Mouse (Mus musculus): ENCODE measurements around the gene Rfc2. TPM values are rescaled to one million over a fixed set of nuclear protein-coding genes. Genes with fewer than 3 reads are reported as not detected.

Rfc2 gene
- 10 to 100 TPM; 54.7 to 66.9 TPM for total RNA-seq (2021)

DNA sequence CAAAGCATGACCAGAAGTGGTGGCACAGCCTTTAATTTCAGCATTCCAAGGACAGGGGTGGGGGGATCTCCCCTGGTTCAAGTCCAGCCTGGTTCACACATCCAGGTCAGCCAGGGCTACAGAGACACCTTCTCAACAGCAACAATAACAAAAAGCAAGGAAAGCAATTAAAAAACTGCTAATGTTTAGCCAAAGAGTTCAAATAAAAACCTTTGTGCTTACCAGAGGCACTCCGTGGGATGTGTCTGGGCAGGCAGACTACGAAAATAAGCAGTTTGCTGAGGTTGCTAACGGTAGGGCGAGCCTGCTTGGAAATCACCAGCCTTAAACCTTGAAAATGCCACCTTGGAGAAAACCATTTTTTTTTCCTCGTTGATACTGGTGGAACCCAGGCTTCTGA, at the start of gene Rfc2:
Rfc2 (plus strand) TSS at position 221 of the 400 bp plus-strand sequence.
- intact Hi-C loops (cut with DNase I): no loop called here
- DNase-seq (ENCODE audit: low spot score in 2 of 2): no peak

DNA sequence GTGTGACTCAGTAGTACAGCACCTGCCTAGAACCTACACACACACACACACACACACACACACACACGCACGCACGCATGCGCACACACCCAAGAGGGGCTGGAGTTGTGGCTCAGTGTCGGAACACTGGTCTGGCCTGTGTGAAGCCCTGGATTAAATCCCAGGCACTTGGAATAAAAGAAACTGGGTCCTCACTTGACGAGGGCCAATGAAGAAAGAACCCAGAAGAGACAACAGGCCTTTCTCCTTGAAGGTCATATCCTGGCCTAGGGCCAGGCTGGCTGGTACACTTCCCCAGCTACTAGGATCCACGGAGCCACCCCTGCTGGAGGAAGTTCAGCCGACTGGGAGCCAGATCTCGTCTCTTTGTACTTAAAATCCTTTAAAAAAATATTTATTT, 49.6 kb upstream of the Rfc2 start:
- intact Hi-C loops (cut with DNase I): no loop called here
- no peak for DNase-seq (ENCODE audit: low spot score in 2 of 2)

DNA sequence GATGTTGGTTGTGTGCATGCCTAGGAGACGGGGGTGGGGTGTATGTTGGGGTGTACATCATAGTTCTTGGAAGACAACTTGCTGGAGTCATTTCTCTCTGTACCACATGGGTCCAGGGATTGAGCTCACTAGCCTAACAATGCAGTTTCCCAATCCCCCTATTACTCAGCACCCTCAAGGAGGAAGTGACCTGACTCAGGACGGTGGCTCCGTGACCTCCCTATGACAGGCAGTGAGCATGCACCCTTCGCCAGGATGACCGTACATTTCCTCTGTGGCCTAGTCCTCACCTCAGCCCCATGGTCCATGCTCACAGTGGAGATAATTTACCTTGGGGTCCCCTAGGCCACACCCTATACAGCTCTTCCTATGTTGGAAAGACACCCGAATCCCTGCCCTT, 48.7 kb upstream of the Rfc2 start:
- no peak for DNase-seq (ENCODE audit: low spot score in 2 of 2)
- intact Hi-C loops (cut with DNase I): no loop called here

DNA sequence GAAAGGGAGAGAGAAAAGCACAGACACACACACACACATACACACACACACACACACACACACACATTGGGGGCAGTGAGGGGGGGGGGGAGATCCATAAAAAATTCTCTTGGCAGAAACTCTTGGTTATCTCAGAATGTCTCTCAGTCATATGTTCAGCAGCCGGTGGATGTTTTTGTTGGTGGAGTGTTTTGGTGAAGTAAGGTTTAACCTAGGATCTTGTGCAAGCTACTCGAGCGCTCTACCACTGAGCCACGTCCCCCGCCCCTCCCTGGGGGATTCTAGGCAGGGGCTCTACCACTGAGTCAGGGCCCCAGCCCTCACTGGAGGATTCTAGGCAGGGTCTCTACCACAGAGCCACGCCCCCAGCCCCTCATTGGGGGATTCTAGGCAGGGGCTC, 45.1 kb upstream of the Rfc2 start:
- intact Hi-C loops (cut with DNase I): no loop called here
- DNase-seq (ENCODE audit: low spot score in 2 of 2): no peak

DNA sequence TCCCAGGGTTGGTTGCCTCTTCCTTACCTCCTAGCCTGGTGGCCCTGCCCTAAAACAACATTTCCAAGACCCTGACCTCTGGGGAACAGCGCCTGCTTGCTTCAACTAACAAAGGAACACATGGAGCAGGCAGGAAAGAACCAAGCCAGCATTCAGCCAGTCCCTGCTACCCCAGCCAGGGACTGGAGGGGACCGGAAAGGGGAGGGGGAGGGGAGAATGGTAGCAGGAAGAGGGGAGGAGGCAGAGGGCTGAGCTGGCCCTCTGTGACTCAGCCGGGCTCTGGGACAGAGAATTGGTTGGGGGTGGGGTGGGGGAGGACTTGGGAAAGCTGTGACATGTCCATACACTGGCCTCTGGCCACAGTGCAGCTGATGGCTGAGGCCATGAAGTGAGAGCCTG, 41.3 kb upstream of the Rfc2 start:
- no peak for DNase-seq (ENCODE audit: low spot score in 2 of 2)

DNA sequence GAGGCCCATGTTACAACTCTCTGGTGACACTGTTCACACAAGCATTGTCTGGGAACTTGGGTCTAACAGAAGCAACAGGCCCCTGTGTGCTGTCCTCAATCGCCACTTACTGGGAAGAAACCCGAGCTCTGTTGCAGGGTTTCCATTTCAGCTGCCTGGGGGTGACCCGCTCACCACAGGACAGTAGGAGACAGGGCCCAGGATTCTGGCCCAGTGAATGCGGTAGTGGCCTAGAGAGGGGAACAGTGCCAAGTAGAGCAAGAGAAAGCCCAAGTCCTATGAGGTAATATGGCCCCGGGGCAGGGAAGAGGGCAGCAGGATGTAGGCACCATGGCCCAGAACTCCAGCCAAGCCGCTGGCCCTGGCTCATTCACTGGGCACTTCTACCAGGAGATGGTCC, 40.3 kb upstream of the Rfc2 start:
- intact Hi-C loops (cut with DNase I): no loop called here
- DNase-seq (ENCODE audit: low spot score in 2 of 2): no peak

More for the DNA sequence above, 41.3 kb upstream of the Rfc2 start:
- intact Hi-C loops (cut with DNase I): no loop called here

DNA sequence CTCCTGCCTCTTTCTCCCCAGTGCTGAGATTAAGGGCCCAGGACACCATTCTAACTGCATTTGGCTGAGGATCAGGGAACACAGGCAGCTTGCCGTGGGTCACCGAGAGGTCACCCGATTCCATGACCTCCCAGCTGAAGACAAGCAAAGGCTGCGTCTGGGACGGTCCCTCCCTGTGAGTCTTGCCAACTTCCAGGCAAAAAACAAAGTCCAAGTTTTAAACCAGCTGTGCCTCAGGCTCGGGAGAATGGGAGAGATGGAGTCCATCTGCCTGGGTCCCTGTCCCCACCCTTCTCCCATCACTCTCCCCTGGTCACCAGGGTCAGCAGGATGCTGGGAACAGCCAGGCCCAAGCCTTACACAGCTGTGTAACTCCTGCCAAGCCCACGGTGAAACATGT, 39.5 kb upstream of the Rfc2 start:
- intact Hi-C loops (cut with DNase I): no loop called here
- DNase-seq (ENCODE audit: low spot score in 2 of 2): no peak

DNA sequence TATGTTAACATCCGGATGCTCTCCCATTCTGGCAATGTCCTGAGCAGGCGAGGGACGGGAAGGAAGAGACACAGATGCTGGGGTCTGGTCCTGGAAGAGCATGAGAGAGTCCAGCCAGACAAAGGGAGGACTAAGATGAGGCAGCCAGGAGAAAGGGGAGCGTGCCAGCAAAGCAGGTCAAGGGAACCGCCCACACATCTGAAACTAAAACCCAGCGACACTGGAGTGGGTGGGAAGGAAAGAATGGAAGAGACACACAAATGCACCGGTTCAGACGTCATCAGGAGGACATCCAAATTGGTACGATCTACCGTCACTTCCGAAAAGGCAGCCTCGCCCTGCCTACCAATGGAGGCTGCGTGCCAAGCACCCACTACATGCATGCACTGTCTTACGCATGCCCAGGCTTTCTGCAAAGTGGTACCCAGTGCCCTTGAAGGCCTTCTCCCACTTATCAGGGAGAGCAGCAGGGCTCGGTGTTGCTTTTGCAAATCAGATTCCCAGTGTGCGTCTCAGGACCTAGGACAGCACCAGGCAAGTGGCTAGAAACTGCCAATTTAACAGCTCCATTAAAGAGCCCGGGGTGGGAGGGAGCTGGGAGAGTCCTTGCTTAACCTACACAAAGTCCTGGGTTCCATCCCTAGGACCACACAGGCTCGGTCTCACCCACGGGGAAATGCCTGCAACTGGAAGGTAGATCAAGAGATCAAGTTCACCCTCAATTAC, 36.5 kb upstream of the Rfc2 start:
- intact Hi-C loops (cut with DNase I): no loop called here

DNA sequence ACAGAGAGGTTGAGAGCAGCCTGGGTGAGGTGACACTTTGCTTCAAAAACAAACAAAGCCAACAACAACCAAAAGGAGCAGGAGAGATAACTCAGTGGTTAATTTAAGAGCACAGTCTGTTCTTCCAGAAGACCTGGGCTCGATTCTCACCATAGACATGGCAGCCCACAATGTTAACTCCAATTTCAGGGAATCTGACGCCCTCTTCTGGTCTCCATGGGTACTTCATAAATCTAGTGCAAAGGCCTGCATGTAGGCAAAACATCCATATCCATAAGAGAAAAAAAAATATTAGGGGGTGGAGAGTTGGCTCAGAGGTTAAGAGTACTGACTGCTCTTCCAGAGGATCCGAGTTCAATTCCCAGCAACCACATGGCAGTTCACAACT, 35.9 kb upstream of the Rfc2 start:
- intact Hi-C loops (cut with DNase I): no loop called here
- no peak for DNase-seq (ENCODE audit: low spot score in 2 of 2)

More for the DNA sequence above, 36.5 kb upstream of the Rfc2 start:
- DNase-seq (ENCODE audit: low spot score in 2 of 2): peak; percentile 59 to 74

DNA sequence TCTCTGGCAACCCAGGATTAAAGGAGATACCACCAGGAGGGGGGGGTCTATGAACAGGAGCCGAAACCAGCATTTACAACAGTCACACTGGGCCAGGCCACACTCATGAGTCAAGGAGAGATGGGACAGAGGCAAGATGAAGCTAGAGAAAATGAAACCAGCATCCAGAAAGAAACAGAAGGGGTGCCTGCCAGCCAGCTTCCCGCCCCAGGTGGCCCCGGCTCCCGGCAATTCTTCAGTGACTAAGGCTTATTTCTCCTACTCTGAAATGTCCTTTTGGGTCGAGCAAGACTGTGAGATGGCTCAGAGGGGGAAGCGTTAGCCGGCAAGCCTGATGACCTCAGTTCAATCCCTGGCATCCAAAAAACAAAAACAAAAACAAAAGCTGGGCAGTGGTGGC, 34.4 kb upstream of the Rfc2 start:
- DNase-seq (ENCODE audit: low spot score in 2 of 2): no peak
- intact Hi-C loops (cut with DNase I): no loop called here

DNA sequence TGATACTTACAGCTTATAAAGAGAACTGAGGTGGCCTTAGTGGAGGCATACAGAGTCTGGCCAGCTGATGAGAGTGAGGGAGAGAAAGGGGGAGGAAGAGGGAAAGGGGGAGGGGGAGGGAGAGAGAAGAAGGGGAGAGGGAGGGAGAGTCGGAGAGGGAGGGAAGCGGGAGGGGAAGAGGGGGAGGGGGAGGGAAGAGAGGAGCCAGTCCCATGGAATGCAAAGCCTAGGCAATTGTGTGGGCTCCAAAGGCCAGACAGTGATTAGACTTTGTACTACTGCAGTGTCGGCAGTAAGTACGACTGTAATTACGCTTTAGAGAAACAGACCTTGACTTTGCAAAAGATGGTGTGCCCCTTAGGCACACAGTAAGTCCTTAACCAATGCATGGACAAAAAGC, 32.9 kb upstream of the Rfc2 start:
- no peak for DNase-seq (ENCODE audit: low spot score in 2 of 2)
- intact Hi-C loops (cut with DNase I): no loop called here

DNA sequence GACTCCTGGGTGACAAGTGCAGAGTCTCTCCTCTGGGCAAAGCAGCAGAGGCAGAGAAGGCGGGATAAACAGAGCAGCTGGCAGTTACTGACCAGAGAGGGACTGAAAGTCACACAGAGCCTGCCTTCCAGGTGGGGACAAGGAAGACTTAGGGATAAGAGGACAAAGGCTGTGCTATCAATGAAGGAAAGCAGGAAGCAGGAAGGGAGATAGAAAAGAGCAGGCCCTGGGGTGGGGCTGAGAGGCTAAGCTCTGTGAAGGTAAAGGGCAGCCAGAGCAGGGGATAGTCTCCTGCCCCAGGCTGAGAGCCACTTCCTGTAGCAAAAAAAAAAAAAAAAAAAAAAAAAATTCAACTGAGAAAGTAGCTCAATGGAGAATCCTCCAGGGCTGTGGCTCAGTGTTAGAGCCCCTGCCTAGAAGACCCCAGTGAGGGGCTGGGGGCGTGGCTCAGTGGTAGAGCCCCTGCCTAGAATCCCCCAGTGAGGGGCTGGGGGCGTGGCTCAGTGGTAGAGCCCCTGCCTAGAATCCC, 31.5 kb upstream of the Rfc2 start:
- DNase-seq (ENCODE audit: low spot score in 2 of 2): no peak
- intact Hi-C loops (cut with DNase I): loop anchor here (2.0 kb wide), 1 partner anchor 37 kb away; no protein-coding TSS in a partner anchor

DNA sequence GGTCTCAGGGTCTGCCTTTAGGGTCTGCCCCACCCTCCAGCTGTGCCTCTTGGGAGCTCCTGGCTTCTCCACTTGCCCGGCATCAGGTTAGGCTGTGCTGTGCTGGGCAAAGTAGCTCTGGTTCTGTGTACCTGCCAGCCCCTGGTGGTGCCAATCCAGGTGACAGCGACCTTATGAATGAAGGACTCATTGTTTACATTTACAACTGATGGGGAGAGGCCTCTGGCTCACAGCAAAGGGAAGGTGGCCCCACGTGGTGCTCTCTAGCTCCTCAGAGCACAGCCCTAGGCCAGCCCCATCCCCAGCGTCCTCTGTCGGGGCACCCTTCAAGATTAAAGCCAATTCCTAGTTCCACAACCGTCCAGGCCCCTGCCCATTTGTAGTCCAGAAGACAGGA, 30.3 kb upstream of the Rfc2 start:
- intact Hi-C loops (cut with DNase I): loop anchor here (2.0 kb wide), 1 partner anchor 38 kb away; no protein-coding TSS in a partner anchor
- no peak for DNase-seq (ENCODE audit: low spot score in 2 of 2)

DNA sequence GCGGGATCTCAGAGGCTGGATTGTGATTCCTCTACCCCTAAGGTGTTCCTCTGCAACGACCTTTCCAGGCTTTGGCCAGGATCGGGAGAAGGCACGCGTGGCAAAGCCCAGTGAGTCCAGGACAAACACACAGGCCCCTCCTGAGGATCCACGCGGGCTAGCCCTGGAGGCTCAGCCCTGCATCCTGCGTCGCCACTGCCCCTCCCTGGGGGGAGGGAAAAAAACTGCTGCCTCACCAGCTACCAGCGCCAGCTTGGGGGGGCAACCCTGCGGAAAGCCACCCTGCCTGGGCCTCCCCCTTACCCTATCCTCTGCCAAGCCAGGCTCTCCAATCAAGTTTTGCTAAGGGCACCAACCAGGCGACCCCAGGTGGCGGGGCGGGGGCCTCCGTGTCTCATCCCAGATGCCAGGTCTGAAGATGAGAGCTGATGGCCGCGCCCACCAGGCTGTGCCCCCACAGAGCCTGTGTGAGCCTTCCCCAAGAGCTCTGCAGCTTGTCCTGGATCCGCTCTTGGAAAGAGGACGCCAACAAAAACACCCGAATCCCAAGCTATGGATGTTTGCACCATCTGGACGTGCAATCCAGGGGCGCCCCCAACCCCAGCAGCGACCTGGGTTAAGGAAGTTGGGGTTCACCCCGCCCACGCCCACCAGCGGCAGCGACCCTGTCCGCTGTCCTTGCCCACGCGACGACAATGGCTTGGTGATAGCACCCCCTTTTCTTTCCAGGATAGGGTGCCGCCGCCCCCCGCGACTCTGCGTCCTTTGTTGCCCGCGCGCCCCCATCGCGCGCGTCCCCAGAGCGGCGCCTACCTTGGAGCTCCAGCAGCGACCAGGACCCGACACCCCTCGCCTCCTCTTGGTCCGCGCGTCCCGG, 29.7 kb upstream of the Rfc2 start:
- DNase-seq (ENCODE audit: low spot score in 2 of 2): peak; percentile 65 to 73
- intact Hi-C loops (cut with DNase I): loop anchor here (2.0 kb wide), 2 partner anchors 17 to 39 kb away; no protein-coding TSS in a partner anchor

DNA sequence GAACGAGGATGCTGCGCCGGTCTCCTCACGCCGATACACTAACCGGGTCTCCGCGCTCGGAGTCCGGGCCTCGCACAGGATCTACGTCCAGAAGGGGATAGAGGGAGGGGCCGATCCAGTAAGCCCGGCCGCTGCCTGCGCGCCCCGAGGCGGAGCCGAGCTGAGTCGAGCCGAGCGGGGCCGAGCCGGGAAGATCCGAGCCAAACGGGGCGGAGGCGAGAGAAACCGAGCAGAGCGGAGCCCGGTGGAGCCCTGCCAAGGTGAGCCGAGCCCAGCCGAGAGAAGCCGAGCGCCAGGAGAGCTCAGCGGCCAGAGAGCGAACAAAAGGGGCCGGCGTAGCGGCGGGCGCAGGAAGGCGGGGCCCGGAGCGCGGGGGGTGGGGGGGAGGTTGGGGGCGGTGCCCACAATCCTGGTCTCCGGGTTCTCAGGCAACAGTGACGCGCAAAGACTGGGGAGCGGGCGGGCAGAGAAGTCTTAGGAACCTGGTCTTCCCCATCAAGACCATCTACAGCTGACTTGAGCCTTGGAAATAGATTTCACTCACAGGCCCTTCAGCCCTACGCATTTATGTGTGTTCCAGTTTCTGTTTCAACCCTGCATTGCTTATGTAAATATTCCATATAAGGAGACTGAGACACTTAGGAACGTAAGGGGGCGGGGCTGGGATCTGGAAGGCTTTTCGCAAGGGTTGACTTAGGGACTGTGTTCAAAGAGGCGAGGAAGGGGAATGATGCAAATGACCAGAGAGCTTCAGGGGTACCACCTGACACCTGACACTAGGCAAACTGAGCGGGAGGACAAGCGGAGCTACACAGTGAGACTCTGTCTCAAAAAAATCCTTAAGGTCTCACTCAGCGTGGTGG, 28.8 kb upstream of the Rfc2 start, which contains the start of gene Clip2:
Clip2 (minus strand) TSS at position 325 of the 863 bp plus-strand sequence.
- peak; percentile 98 to 99 for DNase-seq (ENCODE audit: low spot score in 2 of 2)
- intact Hi-C loops (cut with DNase I): loop anchor here (2.0 kb wide), 1 partner anchor 16 kb away; no protein-coding TSS in a partner anchor

DNA sequence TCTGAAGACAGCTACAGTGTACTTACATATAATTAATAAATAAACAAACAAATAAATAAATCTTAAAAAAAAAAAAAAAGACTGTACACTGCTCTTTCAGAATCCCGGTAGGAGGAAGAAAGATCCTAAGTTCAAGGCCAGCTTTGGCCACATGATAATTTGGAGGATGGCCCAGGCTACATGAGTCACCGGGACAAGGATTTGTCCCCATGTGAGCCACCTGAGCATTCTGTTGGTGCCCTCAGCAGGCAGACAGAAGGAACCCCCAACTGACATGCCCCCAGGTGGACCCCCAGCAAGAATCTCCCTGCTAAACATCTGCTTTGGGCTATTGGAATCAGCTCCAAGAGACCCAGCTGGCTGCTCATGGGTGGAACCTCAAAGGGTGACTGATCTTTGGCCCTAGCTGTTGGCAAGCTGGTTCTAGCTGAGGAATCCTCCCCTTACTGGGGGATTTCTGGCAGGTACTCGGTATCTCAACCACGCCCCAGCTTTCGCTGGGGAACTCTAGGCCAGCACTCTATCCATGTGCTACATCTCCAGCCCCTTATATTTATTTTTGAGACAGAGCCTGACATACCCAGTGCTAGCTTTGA, 27.1 kb upstream of the Rfc2 start:
- intact Hi-C loops (cut with DNase I): loop anchor here (2.0 kb wide), 1 partner anchor 15 kb away; no protein-coding TSS in a partner anchor
- no peak for DNase-seq (ENCODE audit: low spot score in 2 of 2)

DNA sequence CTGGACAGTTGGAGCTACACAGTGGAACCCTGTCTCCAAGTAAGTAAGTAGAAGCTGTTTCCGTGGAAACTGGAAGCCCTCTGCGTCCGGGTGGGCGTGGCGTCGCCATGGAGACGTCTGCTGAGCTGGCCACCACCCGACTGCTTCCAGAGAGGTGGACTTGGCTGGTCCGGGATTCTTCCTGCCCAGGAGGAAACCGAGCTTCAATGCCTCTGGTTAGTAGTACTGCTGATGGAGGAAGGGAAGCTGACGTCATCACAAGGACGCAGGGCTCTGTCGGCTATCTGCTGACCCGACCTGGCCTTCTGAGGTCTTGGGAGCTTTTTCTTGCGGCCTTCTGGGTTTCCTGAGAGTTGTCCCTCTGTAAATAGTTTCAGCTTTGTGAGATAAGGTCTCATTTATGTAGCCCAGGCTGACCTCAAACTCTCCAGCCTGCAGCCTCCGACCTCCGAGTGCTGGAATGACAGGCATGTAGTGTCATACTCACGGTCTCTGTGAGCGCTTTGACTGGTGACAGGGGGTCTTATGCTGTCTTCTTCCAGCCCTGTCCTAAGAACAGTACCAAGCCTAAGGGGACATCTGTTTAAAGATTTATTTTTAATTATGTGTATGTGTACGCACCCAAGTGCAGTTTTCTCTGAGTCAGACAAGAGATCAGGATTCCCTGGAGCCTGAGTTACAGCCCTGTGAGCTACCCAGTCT, 25.6 kb upstream of the Rfc2 start:
- intact Hi-C loops (cut with DNase I): no loop called here
- DNase-seq (ENCODE audit: low spot score in 2 of 2): peak; percentile 79 to 80

DNA sequence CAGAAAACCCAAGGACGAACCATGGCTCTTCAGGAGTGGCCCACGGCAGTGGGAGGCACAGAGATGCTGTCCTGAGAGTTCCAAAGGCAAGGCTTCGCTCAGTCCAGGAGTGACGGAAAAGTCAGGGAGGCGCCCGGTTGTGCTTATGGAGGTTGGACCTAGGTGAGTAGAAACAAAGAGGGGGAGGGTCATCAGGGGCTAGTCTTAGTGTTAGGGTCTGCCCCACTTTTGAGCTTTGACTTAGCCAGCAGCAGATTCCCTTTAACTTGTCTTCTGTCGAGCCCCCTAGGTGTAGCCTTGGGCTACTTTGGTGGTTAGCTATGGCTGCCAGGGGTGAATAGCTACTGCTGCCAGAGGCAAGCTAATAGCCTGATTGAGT, 21.1 kb upstream of the Rfc2 start, which contains the start of gene Syna:
Syna (minus strand) TSS at position 101 of the 379 bp plus-strand sequence.
- no peak for DNase-seq (ENCODE audit: low spot score in 2 of 2)
- intact Hi-C loops (cut with DNase I): no loop called here
